Mouse (Mus musculus) C2C12 (cell line): ENCODE measurements at regions not wholly inside any gene's neighbourhood (a gene's known extent, or its start where the extent isn't known, plus 50 kb on each side); places are given as distances from the start of the nearest gene placed in this dataset.

ENCODE experiments used
- CTCF ChIP-seq: IDR thresholded peaks from one replicate; pipeline ENCODE4 v1.5.1; 2011; ENCODE audit not compliant: control insufficient read depth, insufficient read depth, insufficient read length
- MAX ChIP-seq: IDR thresholded peaks from one replicate; pipeline ENCODE4 v1.6.1; 2011; ENCODE audit warnings: mild to moderate bottlenecking, control low read depth
- MYOD1 ChIP-seq: IDR thresholded peaks from one replicate; pipeline ENCODE4 v1.6.1; 2011; ENCODE audit warnings: low read depth; ENCODE audit not compliant: control insufficient read depth, insufficient read length

DNA sequence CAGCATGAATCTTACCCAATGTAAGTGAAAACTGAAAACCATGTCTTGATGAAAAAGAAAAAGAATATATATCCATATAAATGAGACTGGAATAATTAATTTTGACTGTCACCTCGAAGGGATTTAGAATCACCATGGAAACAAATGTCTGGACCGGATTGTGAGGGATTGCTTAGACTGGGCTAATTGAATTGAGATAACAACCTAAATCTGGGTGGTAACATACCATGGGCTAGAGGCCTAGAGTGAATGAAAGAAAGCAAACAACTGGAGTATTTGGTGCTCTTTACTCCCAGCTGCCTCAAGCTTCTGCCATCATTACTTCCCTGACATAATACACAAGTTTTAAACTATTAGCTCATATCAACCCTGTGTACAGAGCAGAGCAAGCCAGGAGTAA, 95.3 kb upstream of the Chmp2b start:
- no peak for TF ChIP-seq CTCF
- TF ChIP-seq MYOD1 = no peak
- TF ChIP-seq MAX = no peak
